Mouse (Mus musculus) midbrain, postnatal 0 days (tissue): ENCODE measurements around the gene Tut7. TPM values are rescaled to one million over a fixed set of nuclear protein-coding genes. Genes with fewer than 3 reads are reported as not detected.

ENCODE experiments used
- ATAC-seq: fragments of 200-750 bp; cut with Nextera tagmentation; 2 replicates; pipeline ENCODE4 v1.8.0; 2017; ENCODE audit warnings: moderate number of reproducible peaks, mild to moderate bottlenecking, moderate TSS enrichment, moderate library complexity; ENCODE audit not compliant: low FRiP score
- DNase-seq: peaks from one replicate; pipeline ENCODE4 v3.0.0-alpha.2; 2015; ENCODE audit warnings: low spot score
- H3K27ac ChIP-seq: fragments of 300-500 bp; sonication (generic); 2 replicates; pipeline ENCODE4 v1.5.1; 2014; ENCODE audit warnings: low read depth, mild to moderate bottlenecking, low read length, mixed read lengths
- H3K27me3 ChIP-seq: fragments of 300-500 bp; sonication (generic); 2 replicates; pipeline ENCODE4 v1.6.1; 2014; ENCODE audit warnings: low read length, control low read depth, mixed read lengths; ENCODE audit not compliant: insufficient read depth
- H3K36me3 ChIP-seq: fragments of 300-500 bp; sonication (generic); 2 replicates; pipeline ENCODE4 v1.6.1; 2014; ENCODE audit warnings: low read length, control low read depth, mixed read lengths; ENCODE audit not compliant: insufficient read depth
- H3K4me1 ChIP-seq: fragments of 300-500 bp; sonication (generic); 2 replicates; pipeline ENCODE4 v1.6.1; 2014; ENCODE audit warnings: mild to moderate bottlenecking, control low read depth, antibody characterized with exemption, low read length, mixed read lengths; ENCODE audit not compliant: insufficient read depth
- H3K4me2 ChIP-seq: fragments of 300-500 bp; sonication (generic); 2 replicates; pipeline ENCODE4 v1.6.1; 2014; ENCODE audit warnings: low read depth, mild to moderate bottlenecking, low read length, mixed read lengths; ENCODE audit not compliant: poor library complexity, severe bottlenecking
- H3K4me3 ChIP-seq: fragments of 300-500 bp; sonication (generic); 2 replicates; pipeline ENCODE4 v1.5.1; 2014; ENCODE audit warnings: low read depth, mild to moderate bottlenecking, low read length, moderate library complexity
- H3K9ac ChIP-seq: fragments of 300-500 bp; sonication (generic); replicated peaks from 2 replicates; pipeline ENCODE4 v1.6.1; 2014; ENCODE audit warnings: mild to moderate bottlenecking, low read length, moderate library complexity, mixed read lengths; ENCODE audit not compliant: poor library complexity, severe bottlenecking
- H3K9me3 ChIP-seq: fragments of 300-500 bp; sonication (generic); 2 replicates; pipeline ENCODE4 v1.6.1; 2016; ENCODE audit warnings: low read length, control low read depth
- CTCF ChIP-seq: IDR thresholded peaks from 2 replicates; pipeline ENCODE4 v1.5.1; 2016; ENCODE audit warnings: antibody characterized with exemption, mild to moderate bottlenecking
- WGBS: fragments of 180-500 bp; shearing (Covaris S2); extraction: QIAGEN DNeasy Blood & Tissue Kit; methylation state at CpG from one replicate; pipeline ENCODE4 v1.1.7; 2014; 5-methylcytosine and 5-hydroxymethylcytosine counted together
- polyA plus RNA-seq: library from polyadenylated mRNA; unstranded; fragments of >200 nt; fragmentation: Nextera tagmentation; extraction: Ambion mirVana; gene quantifications from 2 replicates; pipeline ENCODE4 v1.2.1, GENCODE M21; 2015
- total RNA-seq: library from RNA; depleted of rRNA; stranded (reverse); fragments of >200 nt; gene quantifications from 2 replicates; pipeline ENCODE4 v1.2.3, GENCODE M21; 2014

Gene Tut7
- total and polyA plus RNA-seq, 2 experiments from 2014 or later, result 33.7 to 37.3 TPM

GRCm38 (mm10) chr13:59779213-59779612, 43.7 kb downstream of the Tut7 start:
- no peaks in the 10 kb centered on the region for H3K27me3 ChIP-seq
- no peak overlapping the region for H3K4me2 ChIP-seq

DNA sequence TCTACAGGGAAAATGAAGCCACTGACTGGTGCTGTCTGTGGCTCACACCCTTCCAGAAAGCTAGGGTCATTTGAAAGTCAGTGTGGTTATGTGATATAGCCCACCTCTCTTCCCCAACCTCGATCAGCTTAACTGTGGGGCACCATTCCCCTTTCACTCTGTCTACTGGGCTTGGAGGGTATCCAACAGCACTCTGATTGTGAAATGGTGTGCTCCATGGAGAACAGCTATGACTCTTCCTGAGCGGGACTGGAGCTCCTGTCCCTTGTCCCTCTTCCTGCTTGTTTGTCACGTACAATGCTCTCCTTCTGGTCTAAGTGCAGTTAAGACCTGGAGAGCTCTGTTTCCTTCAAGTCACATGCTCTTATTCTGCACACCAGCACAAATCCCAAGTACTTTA, 47.8 kb downstream of the Tut7 start:
- peaks cover 44% of the 10 kb centered on the region for H3K36me3 ChIP-seq
- no peak for TF ChIP-seq CTCF
- H3K4me1 ChIP-seq, result no peaks in the 10 kb centered on the region
- no peaks in the 10 kb centered on the region for H3K9me3 ChIP-seq
- ATAC-seq (no peak), DNase-seq (no peak)
- no peak overlapping the region for H3K4me3 ChIP-seq
- no peak overlapping the region for H3K9ac ChIP-seq
- H3K27ac ChIP-seq, result no peak overlapping the region
- WGBS, result 82% methylated on average over 3 of the region's 3 CpGs
- no peaks in the 10 kb centered on the region for H3K27me3 ChIP-seq
- H3K4me2 ChIP-seq, result no peak overlapping the region

More at GRCm38 (mm10) chr13:59779213-59779612, 43.7 kb downstream of the Tut7 start:
- no peak overlapping the region for H3K9ac ChIP-seq
- 87% methylated on average over 4 of the region's 4 CpGs for WGBS
- TF ChIP-seq CTCF, result peak; percentile 48
- no peak overlapping the region for H3K27ac ChIP-seq
- no peak overlapping the region for H3K4me3 ChIP-seq
- H3K36me3 ChIP-seq, result peaks cover 74% of the 10 kb centered on the region
- no peak for ATAC-seq
- DNase-seq, result no peak
- no peaks in the 10 kb centered on the region for H3K4me1 ChIP-seq
- H3K9me3 ChIP-seq, result no peaks in the 10 kb centered on the region

DNA sequence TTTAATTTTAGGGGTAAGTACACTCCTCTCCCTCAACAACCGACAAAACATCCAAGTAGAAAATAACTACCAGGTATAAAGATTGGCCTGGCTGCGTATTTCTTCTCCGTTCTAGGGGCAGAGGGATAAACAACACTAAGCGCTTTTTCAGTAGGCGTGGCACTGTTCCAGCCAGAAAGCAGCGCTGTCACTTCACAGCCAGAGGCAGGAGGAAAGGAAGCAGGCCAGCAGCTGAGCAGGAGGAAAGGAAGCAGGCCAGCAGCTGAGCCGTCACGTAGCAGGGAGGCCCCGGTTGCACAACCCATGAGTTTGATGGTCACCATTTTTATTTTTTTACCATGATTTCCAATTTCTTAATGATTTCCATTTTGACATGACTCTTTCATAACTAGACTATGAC, 51.7 kb downstream of the Tut7 start:
- Histone ChIP-seq H3K9ac (no peak overlapping the region), H3K27me3 (no peaks in the 10 kb centered on the region), H3K4me3 (no peak overlapping the region), H3K4me2 (no peak overlapping the region), H3K4me1 (peaks cover 3% of the 10 kb centered on the region; the same call in 1 of the 2 replicates), H3K27ac (peak overlapping the region; percentile 97; the same call in 1 of the 2 replicates), H3K36me3 (peaks cover 25% of the 10 kb centered on the region), H3K9me3 (no peaks in the 10 kb centered on the region)
- DNase-seq (peak; percentile 58), ATAC-seq (no peak)
- TF ChIP-seq CTCF, result no peak
- 49% methylated on average over 9 of the region's 9 CpGs for WGBS

DNA sequence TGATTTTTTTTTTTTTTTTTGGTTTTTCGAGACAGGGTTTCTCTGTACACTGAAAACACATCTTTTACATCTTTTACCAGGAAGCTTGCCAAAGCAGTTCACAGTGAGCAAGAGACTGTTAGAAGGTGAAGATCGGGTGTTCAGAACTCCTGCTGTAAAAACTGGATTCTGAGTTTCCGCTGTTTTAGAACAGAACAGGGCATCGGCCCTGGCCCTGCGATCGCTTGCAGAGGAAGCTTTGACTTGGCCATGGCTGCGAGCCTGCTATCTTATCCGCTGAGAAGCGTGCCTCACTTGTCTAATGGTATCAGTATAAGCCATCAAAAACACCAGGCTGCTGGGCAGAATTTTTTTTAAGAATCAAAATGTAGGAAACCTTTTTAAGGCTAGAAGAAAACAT, 52.1 kb downstream of the Tut7 start:
- peak overlapping the region; percentile 97 for H3K27ac ChIP-seq
- H3K27me3 ChIP-seq, result no peaks in the 10 kb centered on the region
- peak overlapping the region; percentile 87 for H3K4me3 ChIP-seq
- 65% methylated on average over 9 of the region's 9 CpGs for WGBS
- H3K4me2 ChIP-seq, result peak overlapping the region; percentile 68
- no peak overlapping the region; the same call in 1 of the 2 replicates for H3K9ac ChIP-seq
- peaks cover 21% of the 10 kb centered on the region for H3K36me3 ChIP-seq
- ATAC-seq (no peak), DNase-seq (no peak)
- TF ChIP-seq CTCF, result no peak
- no peaks in the 10 kb centered on the region for H3K9me3 ChIP-seq
- H3K4me1 ChIP-seq, result peaks cover 3% of the 10 kb centered on the region; the same call in 1 of the 2 replicates

- H3K27me3 ChIP-seq, result no peaks in the 10 kb centered on the region
- peak overlapping the region; percentile 97 for H3K27ac ChIP-seq
- peak overlapping the region; percentile 74 for H3K9ac ChIP-seq
- TF ChIP-seq CTCF, result peak; percentile 68
- H3K36me3 ChIP-seq, result peaks cover 19% of the 10 kb centered on the region
- H3K4me1 ChIP-seq, result peaks cover 3% of the 10 kb centered on the region; the same call in 1 of the 2 replicates
- DNase-seq (peak; percentile 93), ATAC-seq (peak; percentile 87)
- WGBS, result 0% methylated on average over 28 of the region's 28 CpGs
- peak overlapping the region; percentile 87 for H3K4me3 ChIP-seq
- H3K4me2 ChIP-seq, result peak overlapping the region; percentile 68
- no peaks in the 10 kb centered on the region for H3K9me3 ChIP-seq
Measured at GRCm38 (mm10) chr13:59770164-59770562, 52.8 kb downstream of the Tut7 start.

DNA sequence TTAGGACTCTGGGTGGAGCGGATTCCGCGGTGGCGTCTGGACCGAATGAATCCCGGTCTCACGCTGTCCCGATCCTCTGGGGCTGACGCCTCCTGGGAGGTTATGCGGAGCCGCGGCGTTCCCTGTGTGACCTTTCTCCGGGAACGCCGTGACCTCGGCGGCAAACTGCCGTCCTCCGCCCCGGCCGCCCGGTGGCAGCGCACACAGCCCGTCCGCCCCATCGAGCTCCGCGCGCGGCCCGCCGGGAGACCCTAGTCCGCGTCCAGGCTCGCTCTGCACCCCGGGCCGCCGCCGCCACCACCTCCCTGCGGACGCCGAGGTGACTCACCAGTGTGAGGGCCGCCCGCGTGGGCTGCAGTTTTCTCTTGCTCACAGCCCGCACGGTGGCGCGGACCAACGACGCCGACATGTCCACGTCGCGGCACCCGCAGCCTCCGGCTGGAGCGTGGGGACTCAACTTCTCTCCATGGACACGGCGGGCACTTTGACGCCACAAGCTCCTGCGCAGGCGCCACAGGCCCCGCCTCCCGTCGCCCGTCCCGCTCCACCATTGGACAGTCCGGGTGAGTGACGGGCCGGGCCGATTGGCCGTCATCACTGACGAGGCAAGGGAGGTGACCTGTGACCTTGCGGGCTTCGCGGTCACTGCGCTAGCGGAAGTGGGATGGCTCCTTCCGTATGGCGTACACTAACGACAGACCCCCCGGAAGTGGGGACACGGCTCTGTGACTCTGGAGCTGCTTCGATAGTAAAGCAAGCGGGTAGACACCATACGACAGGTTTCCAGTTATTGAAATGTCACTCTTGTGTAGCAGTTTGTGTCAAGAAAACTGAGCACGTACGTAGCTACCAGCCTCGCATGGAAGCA, 53.4 kb downstream of the Tut7 start, which contains the start of gene Isca1:
Gene Isca1, minus strand, starts transcription at position 515 of the 868 bp plus-strand sequence.
- Histone ChIP-seq H3K36me3 (peaks cover 14% of the 10 kb centered on the region; the same call in 1 of the 2 replicates), H3K27me3 (no peaks in the 10 kb centered on the region), H3K27ac (peak within 1 kb of the TSS; percentile 97), H3K4me2 (peak within 1 kb of the TSS; percentile 68), H3K4me1 (peaks cover 3% of the 10 kb centered on the region; the same call in 1 of the 2 replicates), H3K4me3 (peak within 1 kb of the TSS; percentile 87), H3K9ac (peak within 1 kb of the TSS; percentile 86), H3K9me3 (no peaks in the 10 kb centered on the region)
- ATAC-seq, result peak; percentile 98
- TF ChIP-seq CTCF, result no peak
- DNase-seq, result peak; percentile 99
- under 1% methylated on average over 72 of the region's 91 CpGs for WGBS
